Mouse (Mus musculus) limb, embryonic 14.5 days (tissue): ENCODE measurements around the gene Svep1. TPM values are rescaled to one million over a fixed set of nuclear protein-coding genes. Genes with fewer than 3 reads are reported as not detected.

Experiments used
- ATAC-seq: fragments of 200-750 bp; cut with Nextera tagmentation; 2 replicates; pipeline ENCODE4 v1.8.0; 2017; ENCODE audit warnings: low read depth, moderate number of reproducible peaks, moderate TSS enrichment; ENCODE audit not compliant: low FRiP score
- DNase-seq: peaks from one replicate; pipeline ENCODE4 v3.0.0-alpha.2; 2015; ENCODE audit warnings: low spot score
- H3K27ac ChIP-seq: fragments of 300-500 bp; sonication (generic); replicated peaks from 2 replicates; pipeline ENCODE4 v1.5.1; 2014; ENCODE audit warnings: low read depth, mild to moderate bottlenecking, low read length, moderate library complexity, mixed read lengths
- H3K27me3 ChIP-seq: fragments of 300-500 bp; sonication (generic); 2 replicates; pipeline ENCODE4 v1.6.1; 2014; ENCODE audit warnings: low read length, mixed read lengths; ENCODE audit not compliant: control insufficient read depth, insufficient read depth
- H3K36me3 ChIP-seq: fragments of 300-500 bp; sonication (generic); 2 replicates; pipeline ENCODE4 v1.6.1; 2014; ENCODE audit warnings: mild to moderate bottlenecking, low read length, moderate library complexity, mixed read lengths; ENCODE audit not compliant: control insufficient read depth, insufficient read depth
- H3K4me1 ChIP-seq: fragments of 300-500 bp; sonication (generic); 2 replicates; pipeline ENCODE4 v1.6.1; 2014; ENCODE audit warnings: antibody characterized with exemption, low read length, mixed read lengths; ENCODE audit not compliant: control insufficient read depth, insufficient read depth
- H3K4me2 ChIP-seq: fragments of 300-500 bp; sonication (generic); replicated peaks from 2 replicates; pipeline ENCODE4 v1.6.1; 2014; ENCODE audit warnings: low read depth, mild to moderate bottlenecking, low read length, moderate library complexity; ENCODE audit not compliant: severe bottlenecking
- H3K4me3 ChIP-seq: fragments of 300-500 bp; sonication (generic); replicated peaks from 2 replicates; pipeline ENCODE4 v1.5.1; 2014; ENCODE audit warnings: low read length
- H3K9ac ChIP-seq: fragments of 300-500 bp; sonication (generic); 2 replicates; pipeline ENCODE4 v1.6.1; 2014; ENCODE audit warnings: mild to moderate bottlenecking, low read depth, low read length, moderate library complexity; ENCODE audit not compliant: severe bottlenecking
- H3K9me3 ChIP-seq: fragments of 300-500 bp; sonication (generic); 2 replicates; pipeline ENCODE4 v1.6.1; 2016; ENCODE audit warnings: low read length; ENCODE audit not compliant: control insufficient read depth
- POLR2A ChIP-seq: fragments of 200-500 bp; IDR thresholded peaks from 2 replicates; pipeline ENCODE4 v1.8.0; 2012; ENCODE audit warnings: inconsistent platforms, mild to moderate bottlenecking, moderate library complexity, borderline replicate concordance; ENCODE audit not compliant: insufficient read depth, insufficient read length; ENCODE audit errors: extremely low read depth
- WGBS: fragments of 180-500 bp; shearing (Covaris S2); extraction: QIAGEN DNeasy Blood & Tissue Kit; methylation state at CpG from one replicate; pipeline ENCODE4 v1.1.7; 2014; 5-methylcytosine and 5-hydroxymethylcytosine counted together
- polyA plus RNA-seq, 2 experiments: library from polyadenylated mRNA; depleted of rRNA in 1 of 2; stranded (reverse) in 1 of 2; unstranded in 1 of 2; fragments of >200 nt; fragmentation: Nextera tagmentation in 1 of 2; extraction: Ambion mirVana in 1 of 2; gene quantifications; 2 replicates each; pipeline versions ENCODE4 v1.2.1 to v1.2.3; 2012 to 2014

The Svep1 gene
- polyA plus RNA-seq, 2 experiments = 7.7 to 11.0 TPM

DNA sequence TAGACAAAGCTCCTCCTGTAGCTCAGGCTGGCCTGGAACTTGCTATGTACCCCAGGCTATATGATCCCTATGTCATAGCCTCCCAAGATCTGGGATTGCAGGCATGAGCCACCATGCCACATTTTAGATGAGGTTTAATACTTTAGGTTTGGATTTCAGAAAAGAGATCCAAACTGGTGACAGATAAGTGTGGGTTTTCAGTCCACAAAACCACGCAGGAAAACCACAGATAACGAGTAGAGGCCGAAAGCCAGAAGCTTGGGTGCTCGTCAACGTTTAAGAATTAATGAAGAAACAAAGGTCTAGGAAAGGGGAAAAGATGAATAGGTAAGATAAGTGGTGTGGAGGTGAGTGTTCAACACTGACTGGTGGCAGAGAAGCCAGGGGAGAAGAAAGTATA is 79.6 kb downstream of the Svep1 start:
- Histone ChIP-seq H3K4me1 (no peaks in the 10 kb centered on the region), H3K27me3 (no peaks in the 10 kb centered on the region), H3K4me2 (no peak overlapping the region), H3K9ac (no peak overlapping the region), H3K9me3 (no peaks in the 10 kb centered on the region), H3K27ac (no peak overlapping the region), H3K36me3 (no peaks in the 10 kb centered on the region), H3K4me3 (no peak overlapping the region)
- DNase-seq (no peak), ATAC-seq (no peak)
- TF ChIP-seq POLR2A = no peak
- 83% methylated on average over 5 of the region's 5 CpGs for WGBS

GRCm38 (mm10) chr4:58115452-58115851 is 91.2 kb downstream of the Svep1 start:
- Histone ChIP-seq H3K27ac (no peak overlapping the region), H3K4me2 (no peak overlapping the region), H3K4me3 (no peak overlapping the region), H3K4me1 (no peaks in the 10 kb centered on the region), H3K9me3 (no peaks in the 10 kb centered on the region), H3K36me3 (no peaks in the 10 kb centered on the region), H3K27me3 (no peaks in the 10 kb centered on the region), H3K9ac (no peak overlapping the region)
- ATAC-seq = no peak
- TF ChIP-seq POLR2A = no peak
- no peak for DNase-seq
- WGBS = 68% methylated on average over 8 of the region's 8 CpGs

DNA sequence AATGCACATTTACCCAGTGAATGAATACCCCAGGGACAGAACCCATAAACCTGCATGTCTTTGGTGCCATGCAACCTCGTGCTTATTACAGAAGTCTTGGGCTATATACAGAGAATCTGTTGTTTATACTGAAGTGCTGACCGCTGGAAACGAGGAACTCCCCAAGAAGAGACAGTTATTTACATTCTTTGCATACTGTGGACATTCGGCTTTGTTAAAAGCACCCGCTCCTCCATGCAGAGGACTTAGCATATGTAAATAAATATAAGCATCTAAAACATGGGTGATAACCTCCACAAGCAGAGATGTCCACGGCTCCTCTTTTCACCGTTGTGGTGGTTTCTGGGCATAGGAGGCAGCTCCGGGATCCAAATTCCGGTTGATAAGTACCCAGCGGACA is 95.7 kb downstream of the Svep1 start:
- Histone ChIP-seq H3K27me3 (no peaks in the 10 kb centered on the region), H3K27ac (no peak overlapping the region), H3K4me2 (no peak overlapping the region), H3K36me3 (no peaks in the 10 kb centered on the region), H3K4me3 (no peak overlapping the region), H3K9ac (no peak overlapping the region), H3K4me1 (no peaks in the 10 kb centered on the region; the same call in 1 of the 2 replicates), H3K9me3 (no peaks in the 10 kb centered on the region)
- ATAC-seq (no peak), DNase-seq (no peak)
- 88% methylated on average over 10 of the region's 10 CpGs for WGBS
- no peak for TF ChIP-seq POLR2A

- no peaks in the 10 kb centered on the region for H3K9me3 ChIP-seq
- TF ChIP-seq POLR2A = no peak
- ATAC-seq (no peak), DNase-seq (no peak)
- 85% methylated on average over 6 of the region's 6 CpGs for WGBS
- H3K36me3 ChIP-seq = no peaks in the 10 kb centered on the region
- no peaks in the 10 kb centered on the region; the same call in 1 of the 2 replicates for H3K4me1 ChIP-seq
- no peak overlapping the region for H3K9ac ChIP-seq
- no peak overlapping the region for H3K4me2 ChIP-seq
- no peak overlapping the region for H3K27ac ChIP-seq
- no peak overlapping the region for H3K4me3 ChIP-seq
- no peaks in the 10 kb centered on the region for H3K27me3 ChIP-seq
Measured at GRCm38 (mm10) chr4:58109793-58110192, 96.9 kb downstream of the Svep1 start.

- TF ChIP-seq POLR2A = no peak
- 75% methylated on average over 3 of the region's 3 CpGs for WGBS
- H3K4me1 ChIP-seq = no peaks in the 10 kb centered on the region; the same call in 1 of the 2 replicates
- H3K9me3 ChIP-seq = no peaks in the 10 kb centered on the region
- no peak overlapping the region for H3K27ac ChIP-seq
- H3K9ac ChIP-seq = no peak overlapping the region
- H3K36me3 ChIP-seq = no peaks in the 10 kb centered on the region
- ATAC-seq (no peak), DNase-seq (no peak)
- H3K27me3 ChIP-seq = no peaks in the 10 kb centered on the region
- no peak overlapping the region for H3K4me3 ChIP-seq
- H3K4me2 ChIP-seq = no peak overlapping the region
Measured at GRCm38 (mm10) chr4:58108364-58108763, 98.3 kb downstream of the Svep1 start.

DNA sequence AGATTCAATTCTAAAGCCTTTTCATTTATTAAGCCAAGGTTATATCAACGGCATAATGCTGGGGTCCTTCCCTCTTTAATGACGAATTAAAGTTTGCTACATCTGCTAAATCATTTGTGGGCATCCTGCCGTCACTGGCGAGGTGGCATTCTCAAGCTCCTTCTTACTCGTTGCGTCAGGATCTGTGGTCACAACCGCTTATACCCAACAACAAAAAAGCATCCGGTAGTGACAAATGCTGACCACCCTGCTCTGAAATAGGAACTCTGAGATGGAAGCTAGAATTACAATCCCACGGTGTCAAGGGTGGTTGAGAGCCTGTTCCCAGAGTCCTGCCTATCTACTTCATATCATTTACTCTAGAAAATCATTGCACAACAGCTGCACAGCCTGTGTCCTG is 108.9 kb downstream of the Svep1 start:
- no peak for TF ChIP-seq POLR2A
- no peak overlapping the region for H3K27ac ChIP-seq
- H3K4me2 ChIP-seq = no peak overlapping the region
- H3K4me3 ChIP-seq = no peak overlapping the region
- H3K9me3 ChIP-seq = no peaks in the 10 kb centered on the region
- H3K36me3 ChIP-seq = peaks cover 4% of the 10 kb centered on the region
- no peak for ATAC-seq
- WGBS = 77% methylated on average over 9 of the region's 9 CpGs
- no peak for DNase-seq
- H3K27me3 ChIP-seq = no peaks in the 10 kb centered on the region
- no peaks in the 10 kb centered on the region for H3K4me1 ChIP-seq
- H3K9ac ChIP-seq = no peak overlapping the region
